19 mouse cellular contexts compared by ENCODE assay signal in genomic region chr7:98328311-98328710, GRCm38 (mm10). TPM values are rescaled to one million over a fixed set of nuclear protein-coding genes. Genes with fewer than 3 reads are reported as not detected.
A peak's percentile ranks its signal among the peaks of the same experiment; 100 is the strongest.
DNase-seq lines count a peak whose midpoint lies in the region; ATAC-seq and TF ChIP-seq lines count a peak whose summit lies in the region.
"Had no signal": no experiment of that assay in that cellular context is flagged by ENCODE, and none has a peak within 500 bp of the region (broad histone marks: within the 10 kb centered on the region; RNA-seq: fewer than 3 reads in every experiment).

No protein-coding gene starts in this region.

- no peak overlapping the region for H3K9ac ChIP-seq in heart, adult 2 months (ENCODE audit: low read depth, low read length)
- peak overlapping the region; percentile 5; the same call in 1 of the 2 replicates for H3K9ac ChIP-seq in liver, embryonic 14.5 days (replicated peaks)
- H3K9ac ChIP-seq: heart, embryonic 12.5 days; hindbrain, embryonic 15.5 days had no signal

- no peak for TF ChIP-seq CTCF in heart, adult 2 months (IDR thresholded peaks at IDR 0.05)
- TF ChIP-seq CTCF in liver, embryonic 14.5 days (IDR thresholded peaks at IDR 0.05; ENCODE audit: low read depth), result no peak

- no peak for TF ChIP-seq EP300 in heart, adult 2 months (IDR thresholded peaks at IDR 0.05; ENCODE audit: insufficient read depth, low read depth, low read length)
- TF ChIP-seq EP300 in liver, embryonic 14.5 days (IDR thresholded peaks at IDR 0.05; ENCODE audit: low read depth), result no peak

- H3K9me3 ChIP-seq in liver, embryonic 14.5 days (ENCODE audit: control insufficient read depth, low read length), result no peaks in the 10 kb centered on the region
- H3K9me3 ChIP-seq: embryonic facial prominence, embryonic 10.5 days; heart, embryonic 12.5 days; hindbrain, embryonic 10.5 days; hindbrain, embryonic 15.5 days had no signal

- ATAC-seq in liver, embryonic 14.5 days (ENCODE audit: insufficient read depth), result no peak
- ATAC-seq: activated CD4-positive, CD25-positive, alpha-beta regulatory T cell, adult 4 months; forebrain, embryonic 14.5 days; Patski had no signal

- no peak overlapping the region for H3K4me3 ChIP-seq in heart, adult 2 months
- no peak overlapping the region for H3K4me3 ChIP-seq in liver, embryonic 14.5 days (ENCODE audit: insufficient read depth in 1 of 2, low read depth in 2 of 2, low read length in 2 of 2)
- no peak overlapping the region for H3K4me3 ChIP-seq in macrophage (ENCODE audit: inconsistent target)
- H3K4me3 ChIP-seq: embryonic facial prominence, embryonic 10.5 days; heart, embryonic 12.5 days; hindbrain, embryonic 10.5 days; hindbrain, embryonic 15.5 days had no signal

- peaks cover 7% of the 10 kb centered on the region for H3K4me1 ChIP-seq in heart, adult 2 months (ENCODE audit: control insufficient read depth, insufficient read depth, low read length)
- peaks cover 30 to 48% of the 10 kb centered on the region in 2 experiments for H3K4me1 ChIP-seq in liver, embryonic 14.5 days (replicated peaks; ENCODE audit: control insufficient read depth in 2 of 2, insufficient read depth in 2 of 2, low read length in 1 of 2)

- 32% methylated on average over 2 of the region's 2 CpGs for WGBS in heart, adult 2 months
- 37% methylated on average over 2 of the region's 2 CpGs for WGBS in liver, embryonic 14.5 days (ENCODE audit: insufficient replicate concordance)
- 30% methylated on average over 2 of the region's 2 CpGs for WGBS in macrophage (ENCODE audit: missing documents)

- no peak overlapping the region for H3K27ac ChIP-seq in heart, adult 2 months
- peak overlapping the region; percentile 31; the same call in 1 of the 2 replicates for H3K27ac ChIP-seq in liver, embryonic 14.5 days
- H3K27ac ChIP-seq in macrophage, result peak overlapping the region; percentile 72
- H3K27ac ChIP-seq: embryonic facial prominence, embryonic 10.5 days; hindbrain, embryonic 10.5 days; hindbrain, embryonic 15.5 days had no signal

- TF ChIP-seq POLR2A in heart, adult 2 months (IDR thresholded peaks at IDR 0.05; ENCODE audit: insufficient read depth, low read depth, low read length), result no peak

- peak; percentile 87 for DNase-seq in heart, adult 11 months
- DNase-seq in heart, adult 2 months, result no peak
- DNase-seq in liver, embryonic 14.5 days (ENCODE audit: low read depth in 3 of 3, low spot score in 3 of 3), result no peak
- no peak for DNase-seq in liver
- no peak for DNase-seq in urinary bladder, adult 2 months (ENCODE audit: low spot score)
- DNase-seq in lung, postnatal 14 days, result no peak
- DNase-seq: adrenal gland, postnatal 14 days; cerebellum, adult 18-20 months; cerebellum, adult 9-11 months; gastrocnemius, postnatal 36 days had no signal

- intact Hi-C loops in heart, adult 2 months (cut with DNase I), result no loop called here

- H3K79me2 ChIP-seq in heart, adult 2 months (replicated peaks; ENCODE audit: control insufficient read depth, insufficient read depth, low read length), result no peaks in the 10 kb centered on the region
- no peaks in the 10 kb centered on the region for H3K79me2 ChIP-seq in macrophage (ENCODE audit: inconsistent target)

- H3K27me3 ChIP-seq in heart, adult 2 months (ENCODE audit: control insufficient read depth, insufficient read depth, low read length), result no peaks in the 10 kb centered on the region
- H3K27me3 ChIP-seq in liver, embryonic 14.5 days (ENCODE audit: control insufficient read depth, insufficient read depth, low read length), result no peaks in the 10 kb centered on the region
- H3K27me3 ChIP-seq: CH12.LX; hindbrain, embryonic 15.5 days; Patski had no signal

- no peak overlapping the region for H3K4me2 ChIP-seq in liver, embryonic 14.5 days (ENCODE audit: low read depth)
- H3K4me2 ChIP-seq: heart, embryonic 12.5 days; hindbrain, embryonic 15.5 days had no signal

- H3K36me3 ChIP-seq in heart, adult 2 months (ENCODE audit: control insufficient read depth, insufficient read depth, low read length), result no peaks in the 10 kb centered on the region
- H3K36me3 ChIP-seq in liver, embryonic 14.5 days (replicated peaks; ENCODE audit: control insufficient read depth, insufficient read depth, low read depth), result no peaks in the 10 kb centered on the region
- no peaks in the 10 kb centered on the region for H3K36me3 ChIP-seq in macrophage (ENCODE audit: inconsistent target)
- H3K36me3 ChIP-seq: embryonic facial prominence, embryonic 10.5 days; heart, embryonic 12.5 days; hindbrain, embryonic 10.5 days; hindbrain, embryonic 15.5 days had no signal

RNA-seq across cellular contexts. Expression of gene Acer3, which starts 7.3 kb away (rescaled TPM):
- total RNA-seq in heart, adult 2 months (2021), result 10 to 100 TPM; 11.0 to 13.2 TPM
- polyA plus RNA-seq in heart, adult 2 months (2012; rRNA removed), result 5.5 and 8.7 TPM in 2 replicates
- polyA plus RNA-seq in liver, embryonic 14.5 days (2012; rRNA removed), result 7.5 and 13.8 TPM in 2 replicates
- 24.0 and 26.5 TPM in 2 replicates for polyA plus RNA-seq in liver, embryonic 14.5 days (2014; fragmentation: Nextera tagmentation; extraction: Ambion mirVana)
- total RNA-seq in macrophage (2018; cell fraction: chromatin; rRNA removed), result 100 to 1,000 TPM in 6 of 26 experiments, 10 to 100 TPM in 20; 28.4 to 185 (median 84.9) TPM
- 10 to 100 TPM; 38.2 to 72.5 (median 49.9) TPM for total RNA-seq in macrophage (2018; cell fraction: cytosol; rRNA removed)
- 100 to 1,000 TPM in 5 of 26 experiments, 10 to 100 TPM in 21; 40.9 to 211 (median 81.8) TPM for total RNA-seq in macrophage (2018; cell fraction: nucleus; rRNA removed)
- 39.0 to 58.1 TPM (median 52.0 TPM) in 3 replicates for polyA plus RNA-seq in macrophage (2018)
- 26.7 and 32.4 TPM in 2 replicates for polyA plus RNA-seq in urinary bladder, adult 2 months (2012; rRNA removed)

RNA-seq across cellular contexts. Expression of gene Tsku, which starts 32.8 kb away (rescaled TPM):
- 1 to 10 TPM; 2.2 to 2.5 TPM for total RNA-seq in heart, adult 2 months (2021)
- 4.9 and 5.9 TPM in 2 replicates for polyA plus RNA-seq in heart, adult 2 months (2012; rRNA removed)
- polyA plus RNA-seq in liver, embryonic 14.5 days (2012; rRNA removed), result 1.9 and 2.1 TPM in 2 replicates
- 1.7 and 1.9 TPM in 2 replicates for polyA plus RNA-seq in liver, embryonic 14.5 days (2014; fragmentation: Nextera tagmentation; extraction: Ambion mirVana)
- 1 to 10 TPM in 21 of 26 experiments, under 1 TPM in 5; 0.33 to 8.1 (median 2.2) TPM for total RNA-seq in macrophage (2018; cell fraction: chromatin; rRNA removed)
- total RNA-seq in macrophage (2018; cell fraction: cytosol; rRNA removed), result 1 to 10 TPM; 2.4 to 8.5 (median 5.0) TPM
- 1 to 10 TPM; 2.2 to 9.8 (median 4.5) TPM for total RNA-seq in macrophage (2018; cell fraction: nucleus; rRNA removed)
- polyA plus RNA-seq in macrophage (2018), result 3.6 to 10.4 TPM (median 4.7 TPM) in 3 replicates
- polyA plus RNA-seq in urinary bladder, adult 2 months (2012; rRNA removed), result 199 and 219 TPM in 2 replicates
- polyA plus RNA-seq: activated CD4-positive, CD25-positive, alpha-beta regulatory T cell, adult 4 months had no signal

Comparison
In these comparisons a context has a peak if more than half of its experiments do, and no peak if none do; other contexts are left out.
1. RNA of gene Tsku, which starts 32.8 kb away (polyA plus RNA-seq): 199 to 219 TPM in urinary bladder, adult 2 months; 4.9 to 5.9 TPM in heart, adult 2 months, 3.6 to 10.4 TPM in macrophage and 1.7 to 2.1 TPM in liver, embryonic 14.5 days; every median in the first group is over 10 times any median in the second.